Mouse (Mus musculus) megakaryocyte, embryonic 14.5 days (primary cell): ENCODE measurements at regions not wholly inside any gene's neighbourhood (a gene's known extent, or its start where the extent isn't known, plus 50 kb on each side); places are given as distances from the start of the nearest gene placed in this dataset.

Experiments
- FLI1 ChIP-seq: IDR thresholded peaks from 2 replicates; pipeline ENCODE4 v1.6.1; 2012; ENCODE audit warnings: low read length, inconsistent platforms, mixed read lengths
- GATA1 ChIP-seq: IDR thresholded peaks from 3 replicates; pipeline ENCODE4 v1.6.1; 2012; ENCODE audit warnings: mixed read lengths, low read length, inconsistent platforms, borderline replicate concordance

GRCm38 (mm10) chr3:134525795-134526194 is 289.5 kb downstream of the Cxxc4 start:
- no peak for TF ChIP-seq GATA1
- no peak for TF ChIP-seq FLI1
